Mouse (Mus musculus) liver, embryonic 14.5 days (tissue): ENCODE measurements at regions not wholly inside any gene's neighbourhood (a gene's known extent, or its start where the extent isn't known, plus 50 kb on each side); places are given as distances from the start of the nearest gene placed in this dataset.

Experiments used
- CTCF ChIP-seq: IDR thresholded peaks from 2 replicates; pipeline ENCODE4 v1.5.1; 2016; ENCODE audit warnings: antibody characterized with exemption, low read depth, control low read depth
- EP300 ChIP-seq: IDR thresholded peaks from 2 replicates; pipeline ENCODE4 v1.6.1; 2016; ENCODE audit warnings: antibody characterized with exemption, low read depth

- TF ChIP-seq EP300 (no peak), CTCF (no peak)
Measured at GRCm38 (mm10) chr4:7414301-7414700, 824.5 kb downstream of the Car8 start.
